Mouse (Mus musculus) C2C12 (cell line): ENCODE data around the gene Cops6. TPM values are rescaled to one million over a fixed set of nuclear protein-coding genes. Genes with fewer than 3 reads are reported as not detected.

ENCODE experiments used
- H3K27me3 ChIP-seq: one replicate; pipeline ENCODE4 v1.6.1; 2011; ENCODE audit not compliant: control insufficient read depth, insufficient read depth, insufficient read length
- H3K36me3 ChIP-seq: one replicate; pipeline ENCODE4 v1.6.1; 2011; ENCODE audit not compliant: control insufficient read depth, insufficient read depth
- H3K4me3 ChIP-seq: one replicate; pipeline ENCODE4 v1.5.1; 2011; ENCODE audit warnings: mild to moderate bottlenecking, control low read depth; ENCODE audit not compliant: poor library complexity, insufficient read depth, severe bottlenecking
- H3K79me2 ChIP-seq: one replicate; pipeline ENCODE4 v1.6.1; 2011; ENCODE audit not compliant: control insufficient read depth, insufficient read depth
- H3K79me3 ChIP-seq: one replicate; pipeline ENCODE4 v1.6.1; 2011; ENCODE audit warnings: low read depth, control low read depth
- H3ac ChIP-seq: one replicate; pipeline ENCODE3; 2011; ENCODE audit warnings: low read depth; ENCODE audit not compliant: control insufficient read depth, insufficient read length
- CEBPB ChIP-seq: IDR thresholded peaks from one replicate; pipeline ENCODE4 v1.6.1; 2011; ENCODE audit warnings: low read depth, mild to moderate bottlenecking, control low read depth, moderate library complexity
- CTCF ChIP-seq: IDR thresholded peaks from one replicate; pipeline ENCODE4 v1.5.1; 2011; ENCODE audit not compliant: control insufficient read depth, insufficient read depth, insufficient read length
- FOSL1 ChIP-seq: IDR thresholded peaks from one replicate; pipeline ENCODE4 v1.8.0; 2011; ENCODE audit warnings: mild to moderate bottlenecking, low read length; ENCODE audit not compliant: poor library complexity, insufficient read depth, severe bottlenecking
- MAX ChIP-seq: IDR thresholded peaks from one replicate; pipeline ENCODE4 v1.6.1; 2011; ENCODE audit warnings: mild to moderate bottlenecking, control low read depth
- MYOD1 ChIP-seq: IDR thresholded peaks from one replicate; pipeline ENCODE4 v1.6.1; 2011; ENCODE audit warnings: low read depth; ENCODE audit not compliant: control insufficient read depth, insufficient read length
- MYOG ChIP-seq: IDR thresholded peaks from one replicate; pipeline ENCODE4 v1.6.1; 2011; ENCODE audit not compliant: control insufficient read depth, insufficient read length; ENCODE audit errors: extremely low read depth
- USF1 ChIP-seq: IDR thresholded peaks from one replicate; pipeline ENCODE4 v1.6.1; 2011; ENCODE audit warnings: low read depth, mild to moderate bottlenecking, control low read depth, moderate library complexity
- polyA plus RNA-seq: library from polyadenylated mRNA; unstranded; fragments of >200 nt; fragmentation: generic; extraction: Trizol; gene quantifications from one replicate; pipeline ENCODE4 v1.2.1, GENCODE M21; 2012; ENCODE audit warnings: missing spikeins

Cops6 gene
- polyA plus RNA-seq, 1 experiment: 182 TPM

- H3K4me3 ChIP-seq: no peak overlapping the region
- TF ChIP-seq FOSL1 (no peak), MAX (no peak), CEBPB (no peak), USF1 (no peak), MYOD1 (no peak), CTCF (no peak), MYOG (no peak)
- peaks cover 22% of the 10 kb centered on the region for H3K79me2 ChIP-seq
- no peaks in the 10 kb centered on the region for H3K27me3 ChIP-seq
- H3K36me3 ChIP-seq: peaks cover 30% of the 10 kb centered on the region
- H3ac ChIP-seq: no peak overlapping the region
- H3K79me3 ChIP-seq: peaks cover 17% of the 10 kb centered on the region
Observed at GRCm38 (mm10) chr5:138160224-138160762, 578 bp upstream of the Cops6 start.

- Histone ChIP-seq H3K4me3 (no peak overlapping the region), H3ac (no peak overlapping the region), H3K27me3 (no peaks in the 10 kb centered on the region), H3K36me3 (peaks cover 58% of the 10 kb centered on the region), H3K79me2 (peaks cover 42% of the 10 kb centered on the region), H3K79me3 (peaks cover 18% of the 10 kb centered on the region)
- TF ChIP-seq FOSL1: no peak
Observed at GRCm38 (mm10) chr5:138163046-138163445, 2.2 kb downstream of the Cops6 start.

DNA sequence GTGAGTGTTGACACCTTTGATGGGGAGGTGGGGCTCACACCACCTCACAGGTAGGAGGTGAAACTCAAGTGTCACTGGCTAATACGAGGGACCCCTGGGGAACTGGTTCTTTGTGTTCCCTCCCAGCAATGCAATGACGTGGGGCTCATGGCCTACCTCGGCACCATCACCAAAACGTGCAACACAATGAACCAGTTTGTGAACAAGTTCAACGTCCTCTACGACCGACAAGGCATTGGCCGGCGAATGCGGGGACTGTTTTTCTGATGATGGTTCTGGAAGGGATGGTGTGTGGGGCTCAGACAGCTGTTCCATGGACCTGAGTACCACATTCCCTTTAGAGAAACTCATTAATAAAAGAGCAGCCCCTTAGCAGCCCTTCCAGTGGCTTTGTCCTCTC is 2.7 kb downstream of the Cops6 start:
- Histone ChIP-seq H3K36me3 (peaks cover 63% of the 10 kb centered on the region), H3K4me3 (no peak overlapping the region)
- TF ChIP-seq CEBPB (no peak), CTCF (no peak), MAX (no peak), FOSL1 (no peak), MYOG (no peak), USF1 (no peak), MYOD1 (no peak)

DNA sequence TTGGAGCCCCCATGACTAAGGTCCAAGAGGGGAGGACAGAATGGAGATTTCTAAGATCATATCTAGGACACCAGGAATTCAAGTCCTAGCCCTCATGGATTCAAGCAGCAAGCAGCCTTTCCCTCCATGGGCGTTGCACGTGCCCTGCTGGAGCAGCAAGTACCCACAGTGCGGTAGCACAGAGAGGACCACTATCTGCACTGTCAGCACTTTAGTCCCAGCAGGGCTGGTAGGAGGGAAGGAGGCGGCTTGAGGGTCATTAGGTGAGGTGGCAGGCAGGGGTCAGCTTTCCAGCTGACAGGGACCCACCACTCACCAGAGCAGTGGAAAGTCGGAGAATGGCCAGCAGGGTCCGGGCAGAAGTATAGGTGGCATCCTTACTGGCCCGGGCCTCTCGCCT is 4.7 kb downstream of the Cops6 start:
- TF ChIP-seq CTCF (no peak), FOSL1 (no peak), MYOD1 (no peak), MAX (no peak), USF1 (no peak), CEBPB (no peak), MYOG (no peak)
- H3ac ChIP-seq: no peak overlapping the region
- H3K27me3 ChIP-seq: no peaks in the 10 kb centered on the region
- H3K79me2 ChIP-seq: peaks cover 68% of the 10 kb centered on the region
- H3K79me3 ChIP-seq: peaks cover 36% of the 10 kb centered on the region
- H3K4me3 ChIP-seq: no peak overlapping the region
- H3K36me3 ChIP-seq: peaks cover 79% of the 10 kb centered on the region

More for the DNA sequence above, 2.7 kb downstream of the Cops6 start:
- no peaks in the 10 kb centered on the region for H3K27me3 ChIP-seq
- peaks cover 19% of the 10 kb centered on the region for H3K79me3 ChIP-seq
- peaks cover 48% of the 10 kb centered on the region for H3K79me2 ChIP-seq
- H3ac ChIP-seq: no peak overlapping the region

DNA sequence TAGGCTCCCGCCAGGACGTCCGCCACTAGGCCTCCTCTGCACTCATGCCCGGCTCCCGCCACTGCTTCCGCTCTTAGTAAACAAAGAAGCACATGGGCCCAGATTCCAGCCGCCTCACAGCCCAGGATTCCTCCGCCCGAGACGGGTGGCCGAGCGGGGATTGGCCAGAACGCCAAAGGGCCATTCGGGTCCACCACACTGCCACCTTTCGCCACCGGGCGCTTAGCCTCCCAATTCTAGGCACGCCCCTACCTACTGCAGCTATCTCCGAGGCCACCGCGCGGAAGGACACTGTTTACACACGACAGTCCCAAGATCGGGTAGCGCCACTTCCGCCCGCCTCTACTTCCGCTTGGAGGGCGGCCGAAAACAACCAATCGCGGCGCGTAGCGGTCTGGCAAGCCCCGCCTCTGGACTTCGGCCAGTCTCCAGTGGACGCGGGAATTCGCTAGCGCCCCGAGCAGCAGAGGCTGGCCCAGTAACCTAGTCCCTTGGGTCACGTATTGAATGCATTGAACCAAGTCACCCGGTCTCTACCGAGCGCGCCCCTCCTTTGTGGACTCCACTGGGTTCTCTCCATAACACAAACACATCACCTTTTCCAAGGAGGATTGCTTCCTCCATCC is 10.2 kb downstream of the Cops6 start:
- Histone ChIP-seq H3ac (peak overlapping the region; percentile 79), H3K27me3 (no peaks in the 10 kb centered on the region), H3K79me2 (peaks cover 62% of the 10 kb centered on the region), H3K79me3 (peaks cover 25% of the 10 kb centered on the region), H3K36me3 (peaks cover 58% of the 10 kb centered on the region), H3K4me3 (peak overlapping the region; percentile 83)
- TF ChIP-seq USF1: no peak
- peak; percentile 98 for TF ChIP-seq MAX
- no peak for TF ChIP-seq MYOG

- Histone ChIP-seq H3K27me3 (no peaks in the 10 kb centered on the region), H3K79me3 (peaks cover 25% of the 10 kb centered on the region), H3K79me2 (peaks cover 60% of the 10 kb centered on the region), H3K4me3 (peak within 1 kb of the TSS; percentile 83), H3ac (peak within 1 kb of the TSS; percentile 79), H3K36me3 (peaks cover 57% of the 10 kb centered on the region)
- TF ChIP-seq MYOD1: no peak
- TF ChIP-seq USF1: peak; percentile 91
- TF ChIP-seq MYOG: no peak
- no peak for TF ChIP-seq MAX
- TF ChIP-seq CEBPB: no peak
- TF ChIP-seq FOSL1: no peak
- TF ChIP-seq CTCF: no peak
Observed at GRCm38 (mm10) chr5:138171695-138172491, 11.0 kb downstream of the Cops6 start, which contains the start of the genes Ap4m1 and Mcm7. Gene Ap4m1 (plus strand): TSS chr5:138172002. Gene Mcm7 (minus strand): TSS chr5:138172422.
